Mouse (Mus musculus): ENCODE results near the gene Praf2. TPM values are rescaled to one million over a fixed set of nuclear protein-coding genes. Genes with fewer than 3 reads are reported as not detected.

Praf2 gene
- total and polyA plus RNA-seq, 3 experiments, result 19.1 to 60.1 TPM; not detected in 1

GRCm38 (mm10) chrX:7765764-7766163, 37.5 kb downstream of the Praf2 start:
- peaks cover 18% of the 10 kb centered on the region for H3K79me2 ChIP-seq (ENCODE audit: control insufficient read depth, insufficient read depth, low read length, poor library complexity)
- no peaks in the 10 kb centered on the region for H3K9me3 ChIP-seq (replicated peaks; ENCODE audit: insufficient read depth, low read length)
- H3K27ac ChIP-seq (ENCODE audit: control insufficient read depth, low read depth, low read length), result no peak overlapping the region
- H3K4me1 ChIP-seq (ENCODE audit: control insufficient read depth in 1 of 2, insufficient read depth in 2 of 2, low read length in 2 of 2), result peaks cover 31 to 45% of the 10 kb centered on the region in 2 experiments
- H3K27me3 ChIP-seq (ENCODE audit: control insufficient read depth in 1 of 2, insufficient read depth in 2 of 2, low read length in 2 of 2), result no peaks in the 10 kb centered on the region
- TF ChIP-seq POLR2A (IDR thresholded peaks at IDR 0.05; ENCODE audit: control insufficient read depth in 1 of 2, insufficient read depth in 1 of 2, low read depth in 1 of 2, low read length in 2 of 2, poor library complexity in 1 of 2) (no peak), MAFK (IDR thresholded peaks at IDR 0.05; ENCODE audit: borderline replicate concordance, low read depth, low read length) (peak; percentile 47; the same call in 1 of the 2 replicates)
- peaks cover 17 to 41% of the 10 kb centered on the region in 2 experiments for H3K36me3 ChIP-seq (ENCODE audit: control insufficient read depth in 1 of 2, insufficient read depth in 2 of 2, low read length in 2 of 2)
- no peak overlapping the region for H3K9ac ChIP-seq (ENCODE audit: control insufficient read depth, low read depth, low read length, poor library complexity, severe bottlenecking)
- DNase-seq (ENCODE audit: low read depth, low spot score), result no peak
- H3K4me3 ChIP-seq (ENCODE audit: control insufficient read depth in 1 of 2, insufficient read depth in 1 of 2, low read depth in 2 of 2, low read length in 2 of 2), result no peak overlapping the region

GRCm38 (mm10) chrX:7769302-7770017, 41.2 kb downstream of the Praf2 start:
- peak overlapping the region; percentile 56 for H3K9ac ChIP-seq (ENCODE audit: control insufficient read depth, low read depth, low read length, poor library complexity, severe bottlenecking)
- H3K4me3 ChIP-seq (ENCODE audit: control insufficient read depth in 1 of 2, insufficient read depth in 1 of 2, low read depth in 2 of 2, low read length in 2 of 2), result peak overlapping the region; percentile 3 to 8; a peak in 2 of 4 replicates

DNA sequence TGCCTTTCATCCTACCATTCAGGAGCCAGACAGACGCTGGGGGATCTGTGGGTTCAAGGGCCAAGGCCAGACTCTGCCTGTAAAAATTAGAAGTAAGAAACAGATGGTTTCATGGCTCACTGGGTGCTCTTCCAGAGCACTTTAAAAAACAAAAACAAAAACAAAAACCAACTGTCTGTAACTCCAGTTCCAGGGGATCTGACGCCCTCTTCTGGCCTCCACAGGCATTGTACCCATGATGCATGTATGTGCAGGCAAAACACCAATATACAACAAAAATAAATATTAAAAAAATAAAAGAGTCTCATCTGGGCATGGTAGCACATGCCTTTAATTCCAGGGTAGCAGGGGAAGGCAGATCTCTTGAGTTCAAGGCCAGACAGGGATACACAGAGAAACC, 44.5 kb downstream of the Praf2 start:
- Histone ChIP-seq H3K36me3 (ENCODE audit: control insufficient read depth in 1 of 2, insufficient read depth in 2 of 2, low read length in 2 of 2) (peaks cover 15 to 50% of the 10 kb centered on the region in 2 experiments), H3K79me2 (ENCODE audit: control insufficient read depth, insufficient read depth, low read length, poor library complexity) (no peaks in the 10 kb centered on the region; the same call in 1 of the 2 replicates)
- DNase-seq (ENCODE audit: low read depth, low spot score), result no peak

More at GRCm38 (mm10) chrX:7769302-7770017, 41.2 kb downstream of the Praf2 start:
- H3K9me3 ChIP-seq (replicated peaks; ENCODE audit: insufficient read depth, low read length), result no peaks in the 10 kb centered on the region
- peak; percentile 69 for DNase-seq (ENCODE audit: low read depth, low spot score)
- H3K36me3 ChIP-seq (ENCODE audit: control insufficient read depth in 1 of 2, insufficient read depth in 2 of 2, low read length in 2 of 2), result peaks cover 20 to 37% of the 10 kb centered on the region in 2 experiments
- no peaks in the 10 kb centered on the region for H3K27me3 ChIP-seq (ENCODE audit: control insufficient read depth in 1 of 2, insufficient read depth in 2 of 2, low read length in 2 of 2)
- peaks cover 29 to 36% of the 10 kb centered on the region in 2 experiments for H3K4me1 ChIP-seq (ENCODE audit: control insufficient read depth in 1 of 2, insufficient read depth in 2 of 2, low read length in 2 of 2)
- peak; percentile 41; the same call in 1 of the 2 replicates for TF ChIP-seq MYB (IDR thresholded peaks at IDR 0.05; ENCODE audit: low read depth, low read length)
- TF ChIP-seq MXI1 (IDR thresholded peaks at IDR 0.05; ENCODE audit: low read depth, low read length), result no peak
- no peak for TF ChIP-seq SMC3 (IDR thresholded peaks at IDR 0.05; ENCODE audit: low read depth, low read length)
- TF ChIP-seq USF1 (IDR thresholded peaks at IDR 0.05; ENCODE audit: low read depth, low read length), result no peak
- peak; percentile 84 for TF ChIP-seq ETS1 (IDR thresholded peaks at IDR 0.05; ENCODE audit: low read depth, low read length)
- peak; percentile 87 for TF ChIP-seq GATA1 (IDR thresholded peaks at IDR 0.05; ENCODE audit: low read depth, low read length)
- no peak for TF ChIP-seq UBTF (IDR thresholded peaks at IDR 0.05; ENCODE audit: borderline replicate concordance, insufficient read depth, low read depth, low read length)
- TF ChIP-seq ZNF384 (IDR thresholded peaks at IDR 0.05; ENCODE audit: low read depth, low read length), result peak; percentile 81
- TF ChIP-seq EP300 (IDR thresholded peaks at IDR 0.05; ENCODE audit: low read depth in 1 of 2, low read length in 2 of 2), result peak; percentile 80 to 81
- TF ChIP-seq CTCF (IDR thresholded peaks at IDR 0.05 in 2 of 3, conservative IDR thresholded peaks at IDR 0.05 in 1 of 3; ENCODE audit: control insufficient read depth in 1 of 3, insufficient read depth in 1 of 3, low read depth in 2 of 3, low read length in 3 of 3, poor library complexity in 1 of 3, severe bottlenecking in 1 of 3), result peak in 1 of 3 experiments; percentile 11; a peak in 1 of 6 replicates
- TF ChIP-seq POLR2AphosphoS5 (IDR thresholded peaks at IDR 0.05; ENCODE audit: borderline replicate concordance, low read depth, low read length), result no peak
- no peak for TF ChIP-seq USF2 (IDR thresholded peaks at IDR 0.05; ENCODE audit: borderline replicate concordance in 1 of 2, insufficient read depth in 1 of 2, low read depth in 1 of 2, low read length in 2 of 2)
- no peak for TF ChIP-seq NRF1 (IDR thresholded peaks at IDR 0.05; ENCODE audit: insufficient read depth, low read depth, low read length, poor library complexity, severe bottlenecking)
- peak; percentile 80 for TF ChIP-seq TCF12 (IDR thresholded peaks at IDR 0.05; ENCODE audit: low read depth, low read length)
- peak; percentile 81 for TF ChIP-seq TAL1 (IDR thresholded peaks at IDR 0.05; ENCODE audit: low read length)
- no peak for TF ChIP-seq CHD1 (IDR thresholded peaks at IDR 0.05; ENCODE audit: low read depth, low read length)
- H3K27ac ChIP-seq (ENCODE audit: control insufficient read depth, low read depth, low read length), result peak overlapping the region; percentile 94
- H3K79me2 ChIP-seq (ENCODE audit: control insufficient read depth, insufficient read depth, low read length, poor library complexity), result peaks cover 11% of the 10 kb centered on the region

More for the DNA sequence above, 44.5 kb downstream of the Praf2 start:
- TF ChIP-seq BHLHE40 (IDR thresholded peaks at IDR 0.05; ENCODE audit: borderline replicate concordance, low read depth, low read length) (no peak), NELFE (IDR thresholded peaks at IDR 0.05; ENCODE audit: low read depth, low read length) (no peak), SMC3 (IDR thresholded peaks at IDR 0.05; ENCODE audit: low read depth, low read length) (peak; percentile 55), RAD21 (IDR thresholded peaks at IDR 0.05; ENCODE audit: low read depth, low read length) (peak; percentile 38), POLR2AphosphoS2 (IDR thresholded peaks at IDR 0.05; ENCODE audit: low read length) (no peak), ZC3H11A (IDR thresholded peaks at IDR 0.05; ENCODE audit: low read depth, low read length) (0 out of 2 replicates have a peak, but pooled peaks have one; percentile 30), CTCF (IDR thresholded peaks at IDR 0.05 in 2 of 3, conservative IDR thresholded peaks at IDR 0.05 in 1 of 3; ENCODE audit: control insufficient read depth in 1 of 3, insufficient read depth in 1 of 3, low read depth in 2 of 3, low read length in 3 of 3, poor library complexity in 1 of 3, severe bottlenecking in 1 of 3) (peak; percentile 61 to 66 (median 64)), TBP (IDR thresholded peaks at IDR 0.05; ENCODE audit: low read depth, low read length) (no peak)
- Histone ChIP-seq H3K4me3 (ENCODE audit: control insufficient read depth in 1 of 2, insufficient read depth in 1 of 2, low read depth in 2 of 2, low read length in 2 of 2) (no peak overlapping the region), H3K27me3 (ENCODE audit: control insufficient read depth in 1 of 2, insufficient read depth in 2 of 2, low read length in 2 of 2) (no peaks in the 10 kb centered on the region), H3K9ac (ENCODE audit: control insufficient read depth, low read depth, low read length, poor library complexity, severe bottlenecking) (no peak overlapping the region), H3K4me1 (ENCODE audit: control insufficient read depth in 1 of 2, insufficient read depth in 2 of 2, low read length in 2 of 2) (peaks cover 35 to 39% of the 10 kb centered on the region in 2 experiments), H3K9me3 (replicated peaks; ENCODE audit: insufficient read depth, low read length) (no peaks in the 10 kb centered on the region), H3K27ac (ENCODE audit: control insufficient read depth, low read depth, low read length) (no peak overlapping the region)
